Mouse (Mus musculus): ENCODE data around the gene Pja2. TPM values are rescaled to one million over a fixed set of nuclear protein-coding genes. Genes with fewer than 3 reads are reported as not detected.
"Not testable (repeated sequence)": the region's sequence is repeated elsewhere in the genome, so short reads cannot be mapped to it uniquely, and the experiment has no call there.

Pja2 gene
- total RNA-seq, 2 experiments from 2014 or later, result 85.5 to 88.0 TPM

GRCm38 (mm10) chr17:64289684-64290083, 42.0 kb downstream of the Pja2 start:
- intact Hi-C loops (cut with DNase I), result no loop called here

GRCm38 (mm10) chr17:64288000-64288399, 43.7 kb downstream of the Pja2 start:
- intact Hi-C loops (cut with DNase I), result no loop called here

More at GRCm38 (mm10) chr17:64289684-64290083, 42.0 kb downstream of the Pja2 start:
- no peak for DNase-seq

DNA sequence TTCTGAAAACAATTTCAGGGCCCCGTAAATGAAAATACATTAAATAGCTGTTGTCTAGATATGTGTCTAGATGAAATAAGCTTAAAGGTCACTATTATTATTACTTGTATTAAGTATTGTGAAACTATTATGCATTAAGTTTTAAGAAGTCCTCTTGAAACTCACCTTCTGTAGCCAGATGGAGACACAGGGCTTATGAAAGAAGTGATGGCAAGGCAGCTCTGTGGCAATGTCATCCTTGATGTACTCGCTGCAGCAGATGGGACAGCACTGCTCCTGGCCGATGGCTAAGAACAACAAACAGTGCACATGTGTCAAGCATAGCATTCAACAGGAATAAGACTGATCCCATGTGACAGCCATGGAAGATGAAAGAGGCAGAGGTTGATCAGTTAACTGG, 44.9 kb downstream of the Pja2 start:
- intact Hi-C loops (cut with DNase I), result no loop called here
- DNase-seq, result no peak

More at GRCm38 (mm10) chr17:64288000-64288399, 43.7 kb downstream of the Pja2 start:
- DNase-seq, result no peak

DNA sequence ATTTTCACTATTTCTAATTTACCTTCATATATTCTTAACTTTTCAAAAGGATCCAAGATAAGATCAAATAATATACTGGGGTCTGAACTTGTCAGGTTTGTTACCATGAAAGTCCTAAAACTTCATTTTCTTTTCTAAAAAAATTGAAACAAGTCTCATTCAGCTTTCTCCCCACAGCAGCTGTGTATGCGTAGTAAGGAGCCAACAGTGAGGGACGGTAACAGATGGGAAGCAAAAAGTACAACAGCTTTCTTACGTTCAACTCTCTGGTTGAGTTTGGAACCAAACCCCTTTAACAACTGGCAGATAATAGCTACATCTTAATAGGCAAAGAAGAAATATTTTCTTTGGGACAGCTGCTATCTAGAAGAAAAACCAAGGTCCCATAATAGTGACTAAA, 50.3 kb downstream of the Pja2 start:
- intact Hi-C loops (cut with DNase I); DNase-seq: not testable (repeated sequence)

DNA sequence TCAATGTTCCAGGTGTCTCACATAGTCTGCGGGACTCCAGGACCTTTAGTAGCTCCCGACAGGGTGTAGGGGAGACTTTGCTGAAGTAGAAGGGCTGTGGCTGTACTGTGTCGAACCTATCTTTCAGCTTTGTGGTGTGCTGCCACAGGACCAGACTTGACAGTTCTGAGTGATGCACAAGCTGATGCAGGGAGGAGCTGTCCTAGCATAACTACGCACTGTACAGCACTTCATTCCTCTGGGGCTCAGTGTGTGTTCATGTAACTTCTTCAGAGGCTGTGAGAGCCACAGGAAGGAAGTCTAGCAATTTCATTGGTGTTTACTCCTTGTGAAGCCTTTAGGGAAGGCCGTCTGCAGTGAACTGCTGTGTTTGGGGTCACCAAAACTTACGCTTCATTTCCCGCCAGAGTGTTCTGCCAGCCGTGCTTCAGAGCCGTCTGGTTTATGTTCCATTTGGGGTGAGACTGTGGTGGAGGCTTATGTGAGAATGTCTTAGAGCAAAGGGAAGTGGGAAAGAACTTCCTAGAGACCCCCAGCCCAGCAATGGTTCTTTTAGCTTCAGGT, 54.0 kb downstream of the Pja2 start:
- intact Hi-C loops (cut with DNase I), result no loop called here
- DNase-seq, result no peak

DNA sequence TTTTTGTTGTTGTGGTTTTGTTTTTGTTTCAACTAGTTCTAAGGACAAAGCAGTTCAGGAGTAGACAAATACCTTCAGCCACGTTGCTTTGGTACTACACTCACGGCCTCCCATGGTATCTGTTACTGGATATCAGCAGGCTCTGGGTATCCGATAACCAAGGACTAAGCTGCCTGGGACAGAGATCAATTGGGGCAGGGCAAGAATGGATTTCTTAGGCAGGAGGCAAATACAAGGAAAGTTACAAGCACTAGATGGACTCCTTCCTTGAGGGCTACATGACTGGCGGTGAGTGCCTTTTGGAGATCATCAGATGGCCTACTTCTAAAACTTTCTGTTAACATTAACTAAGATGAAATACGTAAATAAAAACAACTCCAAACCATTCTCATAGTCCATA, 55.0 kb downstream of the Pja2 start:
- intact Hi-C loops (cut with DNase I), result no loop called here
- DNase-seq, result no peak

DNA sequence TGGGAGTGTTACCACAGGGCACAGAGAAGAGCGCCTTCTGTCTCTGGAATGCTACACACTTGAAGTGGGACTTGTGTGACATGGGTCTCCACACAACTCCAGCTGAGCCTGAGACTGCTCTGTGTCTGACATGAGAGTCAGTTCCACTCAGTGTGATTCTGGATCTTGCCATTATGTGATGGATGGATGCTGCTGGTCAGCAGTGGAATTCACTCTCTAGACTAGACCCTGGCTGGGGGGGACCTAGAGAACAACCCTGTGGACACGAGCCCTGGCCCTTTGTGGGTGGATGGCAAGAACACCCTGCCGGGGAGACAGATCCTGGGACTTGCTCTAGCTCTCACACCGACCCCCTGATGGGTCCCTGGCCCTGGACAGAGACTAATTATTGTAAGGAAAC, 56.5 kb downstream of the Pja2 start:
- no peak for DNase-seq
- intact Hi-C loops (cut with DNase I), result no loop called here

GRCm38 (mm10) chr17:64274341-64275105, 57.2 kb downstream of the Pja2 start:
- no peak for DNase-seq
- intact Hi-C loops (cut with DNase I), result no loop called here

GRCm38 (mm10) chr17:64260571-64260970, 71.1 kb downstream of the Pja2 start:
- intact Hi-C loops (cut with DNase I), result no loop called here
- no peak for DNase-seq

DNA sequence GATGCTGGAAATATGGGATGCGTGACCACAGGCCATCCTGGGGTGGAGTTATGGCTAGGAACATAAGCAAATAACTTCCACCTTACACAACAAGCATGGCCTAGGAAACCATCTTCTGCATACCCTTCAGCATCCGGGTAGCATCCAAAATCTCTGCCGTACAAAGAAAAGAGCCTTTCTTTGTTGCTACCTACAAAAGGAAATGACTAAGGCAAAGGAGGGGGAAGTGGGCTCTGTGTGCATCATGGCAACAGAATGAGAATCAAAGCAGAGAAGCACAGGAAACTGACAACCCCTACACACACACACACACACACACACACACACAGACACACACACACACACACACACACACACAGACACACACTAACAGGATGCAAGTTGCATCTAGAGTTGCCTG, 83.5 kb downstream of the Pja2 start:
- intact Hi-C loops (cut with DNase I), result no loop called here
- no peak for DNase-seq

DNA sequence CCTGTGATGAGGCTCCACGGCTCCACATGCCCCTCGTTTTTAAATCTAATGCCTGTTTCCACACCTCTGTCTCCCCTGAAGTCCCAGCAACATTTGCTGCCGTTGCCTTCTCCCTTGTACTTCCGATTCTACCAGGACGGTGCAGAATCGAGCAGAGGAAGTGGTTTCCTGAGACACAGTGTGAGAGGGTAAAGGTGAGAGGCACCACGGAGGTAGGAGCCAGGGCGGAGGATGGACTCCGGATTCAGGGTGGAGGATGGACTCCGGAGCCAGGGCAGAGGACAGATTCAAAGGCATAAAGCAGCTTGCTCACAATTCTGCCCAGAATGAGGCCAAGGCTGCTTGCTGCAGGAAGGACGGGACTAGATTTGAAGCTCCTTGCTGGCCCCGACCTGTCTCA, 88.8 kb downstream of the Pja2 start:
- no peak for DNase-seq
- intact Hi-C loops (cut with DNase I), result no loop called here

DNA sequence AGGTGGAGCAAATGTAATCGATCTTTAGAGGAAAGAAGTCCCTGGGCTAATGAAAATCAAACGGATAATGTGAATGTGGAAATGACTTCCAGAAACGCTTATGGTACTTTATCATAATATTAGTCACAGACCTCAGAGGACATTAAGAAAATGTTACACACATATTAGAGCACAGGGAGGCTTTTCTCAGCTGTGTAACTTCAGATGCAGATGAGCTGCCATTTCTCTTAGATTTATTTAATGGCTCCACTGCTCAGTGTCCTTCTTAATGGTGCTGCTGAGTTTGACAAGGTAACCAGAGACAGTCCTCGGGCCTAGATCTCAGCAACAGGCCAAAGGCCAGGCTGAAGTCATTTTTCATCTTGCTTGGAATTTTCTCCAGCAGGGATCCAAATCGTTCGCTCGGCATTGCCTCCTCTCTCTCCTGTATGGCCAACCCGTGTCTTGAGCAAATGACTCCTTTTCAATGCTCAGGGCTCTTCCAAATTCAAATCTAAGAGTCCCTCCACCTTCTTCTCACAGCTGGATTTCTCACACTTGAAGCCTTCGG, 89.3 kb downstream of the Pja2 start:
- intact Hi-C loops (cut with DNase I), result no loop called here
- DNase-seq, result no peak

- no peak for DNase-seq
- intact Hi-C loops (cut with DNase I), result no loop called here
Observed at GRCm38 (mm10) chr17:64241544-64242292, 90.0 kb downstream of the Pja2 start.

DNA sequence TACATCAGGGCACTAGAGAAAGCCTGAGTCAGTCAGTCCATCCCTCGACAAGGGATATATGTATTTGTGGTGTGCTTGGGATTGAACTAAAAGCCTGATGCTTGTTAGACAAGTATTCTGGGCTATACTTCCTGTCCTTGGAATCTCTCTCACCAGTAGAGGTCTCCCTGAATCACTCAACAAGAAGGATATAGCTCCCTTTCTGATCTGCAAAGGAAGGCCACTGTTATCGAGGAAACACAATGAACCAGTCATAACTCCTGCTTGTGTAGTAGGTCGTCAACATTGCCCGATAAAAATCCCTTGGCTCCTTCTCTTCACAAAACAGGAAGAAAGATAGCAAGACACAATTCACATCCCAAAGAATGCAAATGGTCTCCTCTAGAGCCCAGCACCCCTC, 99.6 kb downstream of the Pja2 start:
- intact Hi-C loops (cut with DNase I), result loop anchor here (5.0 kb wide), 1 partner anchor 145 kb away; no protein-coding TSS in a partner anchor
- no peak for DNase-seq

DNA sequence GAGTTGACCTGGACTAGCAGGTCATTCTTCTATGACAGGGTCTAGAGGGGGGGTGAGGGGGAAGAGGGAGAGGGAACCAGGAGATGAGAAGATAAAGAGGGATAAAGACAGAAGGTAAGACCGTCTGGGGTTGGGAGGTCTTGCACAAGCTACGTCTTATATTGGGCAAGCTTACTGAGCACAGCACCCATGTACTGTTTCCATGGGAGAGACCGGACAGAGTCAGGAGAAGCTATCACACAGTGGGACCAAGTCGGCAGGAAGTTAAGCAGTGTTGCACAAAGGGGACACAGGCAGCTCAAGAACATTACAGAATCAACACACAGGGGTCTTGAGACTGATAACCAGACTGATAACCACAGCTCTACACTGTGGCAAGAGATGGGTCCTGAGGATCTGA, 100.1 kb downstream of the Pja2 start:
- not testable (repeated sequence) for DNase-seq
- intact Hi-C loops (cut with DNase I), result loop anchor here (5.0 kb wide), 1 partner anchor 146 kb away; no protein-coding TSS in a partner anchor

DNA sequence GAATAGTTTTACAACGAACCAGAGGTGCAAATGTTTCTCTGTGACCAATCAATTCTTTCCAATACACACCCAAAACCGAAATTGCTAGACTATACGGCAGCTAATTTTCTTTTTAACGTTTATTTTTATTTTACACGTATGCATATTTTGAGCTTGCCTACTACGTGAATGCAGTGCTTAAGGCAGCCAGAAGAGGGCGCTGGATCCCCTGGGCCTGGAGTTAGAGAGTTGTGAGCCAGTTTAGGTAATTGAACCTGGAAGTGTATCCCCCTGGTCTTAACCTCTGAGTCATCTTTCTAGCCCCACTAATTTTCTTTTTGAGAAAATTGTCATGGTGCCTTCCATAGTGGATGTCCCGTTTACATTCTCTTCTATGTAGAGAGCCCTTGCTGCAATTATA, 100.5 kb downstream of the Pja2 start:
- intact Hi-C loops (cut with DNase I), result loop anchor here (5.0 kb wide), 1 partner anchor 146 kb away; no protein-coding TSS in a partner anchor
- DNase-seq, result no peak

Small RNA genes within 50 kb of the gene (microRNA-seq; reads per million reads assigned to microRNA genes)
- 0 reads per million in 2 experiments for gene Gm24194

Measured in gastrocnemius, postnatal 36 days (tissue).